Mouse (Mus musculus) lung, postnatal 0 days (tissue): ENCODE data around the gene Pdap1. TPM values are rescaled to one million over a fixed set of nuclear protein-coding genes. Genes with fewer than 3 reads are reported as not detected.

Experiments
- ATAC-seq: fragments of 200-750 bp; cut with Nextera tagmentation; 2 replicates; pipeline ENCODE4 v1.8.0; 2017; ENCODE audit warnings: moderate library complexity
- DNase-seq: peaks from one replicate; pipeline ENCODE4 v3.0.0-alpha.2; 2016; ENCODE audit warnings: low spot score
- H3K27ac ChIP-seq: fragments of 300-500 bp; sonication (generic); 2 replicates; pipeline ENCODE4 v1.5.1; 2014; ENCODE audit warnings: antibody characterized with exemption, mild to moderate bottlenecking, low read length, mixed read lengths
- H3K27me3 ChIP-seq: fragments of 300-500 bp; sonication (generic); replicated peaks from 2 replicates; pipeline ENCODE4 v1.6.1; 2014; ENCODE audit warnings: low read length, mixed read lengths; ENCODE audit not compliant: insufficient read depth
- H3K36me3 ChIP-seq: fragments of 300-500 bp; sonication (generic); 2 replicates; pipeline ENCODE4 v1.6.1; 2014; ENCODE audit warnings: low read length, mixed read lengths; ENCODE audit not compliant: insufficient read depth
- H3K4me1 ChIP-seq: fragments of 300-500 bp; sonication (generic); 2 replicates; pipeline ENCODE4 v1.6.1; 2014; ENCODE audit warnings: antibody characterized with exemption, low read depth, low read length, mixed read lengths; ENCODE audit not compliant: insufficient read depth
- H3K4me2 ChIP-seq: fragments of 300-500 bp; sonication (generic); replicated peaks from 2 replicates; pipeline ENCODE4 v1.6.1; 2014; ENCODE audit warnings: low read depth, mild to moderate bottlenecking, low read length, moderate library complexity, mixed read lengths
- H3K4me3 ChIP-seq: fragments of 300-500 bp; sonication (generic); 2 replicates; pipeline ENCODE4 v1.5.1; 2014; ENCODE audit warnings: low read depth, low read length
- H3K9ac ChIP-seq: fragments of 300-500 bp; sonication (generic); replicated peaks from 2 replicates; pipeline ENCODE4 v1.6.1; 2014; ENCODE audit warnings: low read depth, mild to moderate bottlenecking
- H3K9me3 ChIP-seq: fragments of 300-500 bp; sonication (generic); 2 replicates; pipeline ENCODE4 v1.6.1; 2016; ENCODE audit warnings: low read length, mixed read lengths
- CTCF ChIP-seq: IDR thresholded peaks from 2 replicates; pipeline ENCODE4 v1.5.1; 2016; ENCODE audit warnings: antibody characterized with exemption, mild to moderate bottlenecking
- EP300 ChIP-seq: IDR thresholded peaks from 2 replicates; pipeline ENCODE4 v1.6.1; 2016; ENCODE audit warnings: antibody characterized with exemption, mild to moderate bottlenecking, control low read depth
- WGBS: fragments of 180-500 bp; shearing (Covaris S2); extraction: QIAGEN DNeasy Blood & Tissue Kit; methylation state at CpG from one replicate; pipeline ENCODE4 v1.1.7; 2014; 5-methylcytosine and 5-hydroxymethylcytosine counted together
- polyA plus RNA-seq: library from polyadenylated mRNA; unstranded; fragments of >200 nt; fragmentation: Nextera tagmentation; extraction: Ambion mirVana; gene quantifications from 2 replicates; pipeline ENCODE4 v1.2.1, GENCODE M21; 2015

Pdap1 gene
- polyA plus RNA-seq, 1 experiment from 2014 or later = 47.9 TPM

DNA sequence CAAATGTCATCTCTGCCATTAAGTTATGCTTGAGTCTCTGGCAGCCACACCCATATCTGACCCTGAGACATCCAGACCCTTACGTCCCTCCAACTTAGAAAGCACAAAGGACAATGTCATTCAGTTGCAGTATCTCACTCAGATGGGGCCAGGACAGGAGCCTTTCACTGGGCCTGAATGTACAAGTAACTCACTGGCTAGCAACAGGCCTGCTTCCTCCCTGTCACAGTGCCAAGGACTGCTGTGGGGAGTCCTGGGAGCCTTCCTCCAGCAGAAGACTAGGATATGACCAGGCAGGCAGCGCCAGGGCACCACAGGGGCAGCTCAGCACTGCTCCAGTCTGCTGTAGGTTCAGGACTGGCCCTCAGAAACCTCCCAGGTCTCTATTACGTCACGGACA lies 10.9 kb downstream of the Pdap1 start:
- H3K4me2 ChIP-seq = no peak overlapping the region
- H3K36me3 ChIP-seq = peaks cover 45% of the 10 kb centered on the region
- WGBS = 92% methylated on average over 4 of the region's 4 CpGs
- no peak for ATAC-seq
- no peaks in the 10 kb centered on the region for H3K9me3 ChIP-seq
- no peak overlapping the region for H3K9ac ChIP-seq
- H3K4me1 ChIP-seq = no peaks in the 10 kb centered on the region
- no peak for DNase-seq
- H3K27ac ChIP-seq = no peak overlapping the region
- TF ChIP-seq EP300 = no peak
- no peak for TF ChIP-seq CTCF
- no peaks in the 10 kb centered on the region for H3K27me3 ChIP-seq
- no peak overlapping the region for H3K4me3 ChIP-seq

DNA sequence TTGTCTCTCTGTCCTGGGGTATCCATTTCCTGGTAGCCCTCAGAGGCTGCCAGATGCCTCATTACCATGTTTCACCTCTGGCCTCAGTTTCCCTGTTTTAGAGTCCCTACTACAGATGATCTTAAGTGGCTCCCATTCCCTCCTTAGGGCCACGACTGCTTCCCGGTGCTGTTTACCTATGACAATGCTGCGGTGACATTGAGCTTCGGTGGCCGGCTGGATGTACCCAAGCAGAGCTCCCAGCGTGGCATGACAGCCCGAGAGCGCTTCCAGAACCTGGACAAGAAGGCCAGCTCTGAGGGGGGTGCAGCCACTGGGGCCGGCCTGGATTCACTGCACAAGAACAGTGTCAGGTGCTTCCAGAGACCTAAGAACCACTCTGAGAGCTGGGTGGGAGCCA lies 13.5 kb downstream of the Pdap1 start:
- H3K4me2 ChIP-seq = no peak overlapping the region
- H3K27me3 ChIP-seq = no peaks in the 10 kb centered on the region
- H3K27ac ChIP-seq = no peak overlapping the region
- no peak overlapping the region for H3K4me3 ChIP-seq
- H3K4me1 ChIP-seq = no peaks in the 10 kb centered on the region
- no peak overlapping the region for H3K9ac ChIP-seq
- no peaks in the 10 kb centered on the region for H3K9me3 ChIP-seq
- ATAC-seq (no peak), DNase-seq (no peak)
- WGBS = 91% methylated on average over 9 of the region's 9 CpGs
- peaks cover 45% of the 10 kb centered on the region for H3K36me3 ChIP-seq
- TF ChIP-seq CTCF = no peak
- TF ChIP-seq EP300 = no peak

DNA sequence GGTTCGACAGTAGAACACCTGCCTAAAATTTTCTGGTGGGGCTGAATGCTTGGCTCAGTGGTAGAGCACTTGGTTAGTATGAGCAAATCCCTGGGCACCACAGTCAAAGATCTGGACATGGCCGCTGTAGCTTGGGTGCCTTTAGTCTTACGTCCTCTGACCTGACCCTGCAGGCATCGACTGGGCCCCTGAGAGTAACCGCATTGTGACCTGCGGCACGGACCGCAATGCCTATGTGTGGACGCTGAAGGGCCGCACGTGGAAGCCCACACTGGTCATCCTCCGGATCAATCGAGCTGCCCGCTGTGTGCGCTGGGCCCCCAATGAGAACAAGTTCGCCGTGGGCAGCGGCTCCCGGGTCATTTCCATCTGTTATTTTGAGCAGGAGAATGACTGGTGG lies 16.6 kb downstream of the Pdap1 start:
- ATAC-seq = no peak
- TF ChIP-seq CTCF (no peak), EP300 (no peak)
- Histone ChIP-seq H3K27ac (no peak overlapping the region), H3K4me2 (no peak overlapping the region), H3K36me3 (peaks cover 42% of the 10 kb centered on the region), H3K4me3 (no peak overlapping the region), H3K27me3 (no peaks in the 10 kb centered on the region), H3K4me1 (no peaks in the 10 kb centered on the region), H3K9me3 (no peaks in the 10 kb centered on the region), H3K9ac (no peak overlapping the region)
- WGBS = 91% methylated on average over 19 of the region's 19 CpGs
- no peak for DNase-seq

DNA sequence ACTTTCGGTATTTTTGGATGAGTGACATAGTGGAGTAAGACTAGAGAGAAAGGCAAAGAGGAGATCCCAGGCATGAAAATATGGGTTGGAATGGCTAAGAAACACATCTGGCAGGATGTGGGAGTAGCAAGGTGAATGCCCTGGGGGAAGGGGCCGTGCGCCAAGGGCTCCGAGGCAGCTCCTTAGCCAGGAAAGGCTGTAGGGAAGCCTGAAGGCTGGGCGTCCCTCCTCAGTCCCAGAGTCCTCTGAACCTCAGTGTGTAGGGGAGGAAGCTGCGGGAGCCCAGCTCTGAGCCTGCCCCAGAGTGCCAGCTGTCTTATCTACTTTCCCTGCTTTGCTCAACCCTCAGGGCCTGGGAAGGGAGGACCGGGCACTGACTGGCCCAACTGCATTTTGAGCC lies 19.1 kb downstream of the Pdap1 start:
- Histone ChIP-seq H3K27me3 (no peaks in the 10 kb centered on the region), H3K27ac (no peak overlapping the region), H3K36me3 (peaks cover 29% of the 10 kb centered on the region), H3K4me3 (no peak overlapping the region), H3K4me1 (peaks cover 3% of the 10 kb centered on the region; the same call in 1 of the 2 replicates), H3K9ac (no peak overlapping the region), H3K9me3 (no peaks in the 10 kb centered on the region), H3K4me2 (no peak overlapping the region)
- ATAC-seq = no peak
- no peak for TF ChIP-seq EP300
- TF ChIP-seq CTCF = no peak
- 47% methylated on average over 7 of the region's 7 CpGs for WGBS
- no peak for DNase-seq

DNA sequence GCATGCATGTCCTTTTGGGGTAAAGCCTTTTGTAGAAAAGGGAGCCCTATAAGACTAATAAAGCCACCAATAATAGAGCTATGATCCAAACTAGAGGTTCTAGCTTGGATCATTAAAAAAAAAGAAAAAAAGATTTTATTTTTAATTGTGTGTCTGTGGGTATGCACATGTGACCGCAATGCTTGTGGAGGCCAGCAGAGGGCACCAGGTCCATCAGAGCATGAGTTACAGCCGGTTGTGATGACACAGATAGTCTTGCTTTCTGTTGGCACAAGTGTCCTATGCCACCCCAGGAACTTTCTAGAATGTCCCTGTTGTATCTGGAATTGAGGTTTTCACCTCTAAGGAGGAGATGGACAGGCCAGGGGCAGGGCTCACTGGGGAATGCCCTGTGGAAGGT lies 20.7 kb downstream of the Pdap1 start:
- no peak overlapping the region for H3K4me3 ChIP-seq
- DNase-seq (no peak), ATAC-seq (no peak)
- H3K9ac ChIP-seq = no peak overlapping the region
- H3K27me3 ChIP-seq = no peaks in the 10 kb centered on the region
- TF ChIP-seq CTCF (peak; percentile 61), EP300 (no peak)
- 87% methylated on average over 2 of the region's 2 CpGs for WGBS
- no peaks in the 10 kb centered on the region for H3K9me3 ChIP-seq
- H3K4me2 ChIP-seq = no peak overlapping the region
- peaks cover 3% of the 10 kb centered on the region; the same call in 1 of the 2 replicates for H3K4me1 ChIP-seq
- no peak overlapping the region for H3K27ac ChIP-seq
- H3K36me3 ChIP-seq = peaks cover 20% of the 10 kb centered on the region

DNA sequence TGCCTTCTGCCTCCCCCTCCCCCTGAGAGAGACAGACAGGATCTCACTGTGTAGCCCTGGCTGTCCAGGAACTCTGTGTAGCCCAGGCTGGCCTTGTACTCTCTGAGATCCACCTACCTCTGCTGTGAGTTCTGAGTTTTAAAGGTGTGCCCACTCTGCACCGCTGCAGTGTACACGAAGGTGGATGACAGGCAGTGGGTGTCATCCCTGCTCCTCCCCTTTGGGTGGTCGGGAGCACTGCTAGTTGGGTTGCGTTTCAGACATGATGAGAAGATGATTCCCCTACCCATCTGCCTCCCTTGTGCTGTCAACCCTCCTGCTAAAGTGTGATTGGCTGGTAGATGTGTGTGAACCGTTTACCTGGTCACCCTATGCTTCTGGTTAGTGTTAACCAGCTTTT lies 21.6 kb downstream of the Pdap1 start:
- Histone ChIP-seq H3K36me3 (peaks cover 13% of the 10 kb centered on the region), H3K9ac (no peak overlapping the region), H3K9me3 (no peaks in the 10 kb centered on the region), H3K4me2 (no peak overlapping the region), H3K4me1 (peaks cover 3% of the 10 kb centered on the region; the same call in 1 of the 2 replicates), H3K4me3 (no peak overlapping the region), H3K27ac (no peak overlapping the region), H3K27me3 (no peaks in the 10 kb centered on the region)
- DNase-seq = no peak
- no peak for ATAC-seq
- TF ChIP-seq EP300 (no peak), CTCF (no peak)
- WGBS = 84% methylated on average over 5 of the region's 5 CpGs

DNA sequence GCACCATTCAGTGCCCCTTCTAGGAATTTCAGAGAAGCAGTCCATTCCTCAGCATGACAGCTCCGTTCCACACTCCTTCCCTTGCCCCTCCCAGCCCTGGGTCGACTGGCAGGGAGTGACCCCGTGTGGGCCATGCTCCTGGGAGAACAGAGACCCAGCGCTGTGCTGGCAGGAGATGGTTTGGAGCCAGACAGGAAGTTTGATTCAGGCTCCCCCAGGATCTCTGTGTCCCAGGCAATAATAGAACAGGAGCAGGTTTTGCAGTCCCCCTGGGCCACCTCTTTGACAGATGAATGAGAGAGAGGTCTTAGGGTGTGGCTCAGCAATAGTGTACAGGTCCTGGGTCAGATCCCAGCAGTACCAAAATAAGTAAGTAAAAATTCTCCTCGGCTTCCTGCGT lies 22.0 kb downstream of the Pdap1 start:
- Histone ChIP-seq H3K9me3 (no peaks in the 10 kb centered on the region), H3K9ac (no peak overlapping the region), H3K4me3 (no peak overlapping the region), H3K4me1 (peaks cover 3% of the 10 kb centered on the region; the same call in 1 of the 2 replicates), H3K27me3 (no peaks in the 10 kb centered on the region), H3K27ac (no peak overlapping the region), H3K36me3 (peaks cover 10% of the 10 kb centered on the region), H3K4me2 (no peak overlapping the region)
- WGBS = 37% methylated on average over 6 of the region's 6 CpGs
- DNase-seq (peak; percentile 13), ATAC-seq (no peak)
- TF ChIP-seq CTCF (no peak), EP300 (no peak)
